22 mouse cellular contexts compared by ENCODE assay signal in the genomic region with DNA sequence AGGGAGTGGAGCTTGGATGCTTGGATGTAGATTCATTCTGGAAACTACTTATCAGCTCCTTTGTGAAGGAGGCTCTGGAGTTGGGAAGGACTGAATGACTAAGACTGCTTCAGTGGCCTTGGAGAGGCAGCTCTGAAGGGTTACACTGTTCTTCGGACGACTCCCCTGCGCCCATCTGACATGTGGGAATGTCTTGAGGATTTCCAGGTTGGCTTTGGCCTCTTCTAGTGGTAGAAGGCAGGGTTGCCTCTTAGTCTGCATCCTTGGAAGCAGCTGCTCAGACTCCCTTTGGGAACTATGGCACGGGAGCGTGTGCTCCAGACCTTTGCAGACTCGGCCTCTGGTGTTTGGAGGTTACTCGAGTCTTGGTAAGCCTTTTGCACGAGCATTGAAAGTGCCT. TPM values are rescaled to one million over a fixed set of nuclear protein-coding genes. Genes with fewer than 3 reads are reported as not detected.
DNase-seq lines count a peak whose midpoint lies in the region; ATAC-seq and TF ChIP-seq lines count a peak whose summit lies in the region.
"Had no signal": no experiment of that assay in that cellular context is flagged by ENCODE, and none has a peak within 500 bp of the region (broad histone marks: within the 10 kb centered on the region; RNA-seq: fewer than 3 reads in every experiment).

No protein-coding gene starts in this region.

- H3K4me3 ChIP-seq in intestine, embryonic 15.5 days (replicated peaks): no peak overlapping the region
- no peak overlapping the region for H3K4me3 ChIP-seq in intestine, embryonic 16.5 days (ENCODE audit: low read length)
- no peak overlapping the region for H3K4me3 ChIP-seq in liver, embryonic 14.5 days (ENCODE audit: insufficient read depth in 1 of 2, low read depth in 2 of 2, low read length in 2 of 2)
- H3K4me3 ChIP-seq in kidney, adult 2 months (ENCODE audit: insufficient read depth, low read depth, low read length): no peak overlapping the region
- H3K4me3 ChIP-seq: embryonic facial prominence, embryonic 10.5 days; forebrain, embryonic 10.5 days; gastrocnemius, adult 2 months; heart, embryonic 10.5 days; hindbrain, embryonic 12.5 days had no signal

- H3K4me2 ChIP-seq in intestine, embryonic 15.5 days (replicated peaks): no peak overlapping the region
- no peak overlapping the region for H3K4me2 ChIP-seq in intestine, embryonic 16.5 days (ENCODE audit: low read depth, low read length)
- peak overlapping the region; percentile 6; the same call in 1 of the 2 replicates for H3K4me2 ChIP-seq in liver, embryonic 14.5 days (ENCODE audit: low read depth)
- H3K4me2 ChIP-seq: hindbrain, embryonic 12.5 days had no signal

- DNase-seq in ovary, adult 18-20 months (ENCODE audit: low spot score): peak; percentile 19
- no peak for DNase-seq in ovary, postnatal 14 days (ENCODE audit: low spot score)
- DNase-seq in liver, embryonic 14.5 days (ENCODE audit: low read depth in 3 of 3, low spot score in 3 of 3): no peak
- DNase-seq in testis, postnatal 14 days (ENCODE audit: low spot score): peak; percentile 77
- DNase-seq in kidney, adult 2 months: no peak
- DNase-seq: adrenal gland, adult 8-10 months; adrenal gland, postnatal 36 days; cerebellum, adult 2 months; cerebellum, postnatal 10 days; gastrocnemius, adult 2 months; gastrocnemius, postnatal 25 days; heart, postnatal 10 days; heart, postnatal 4 days had no signal

- no peak for TF ChIP-seq CTCF in liver, embryonic 14.5 days (IDR thresholded peaks at IDR 0.05; ENCODE audit: low read depth)
- TF ChIP-seq CTCF in kidney, adult 2 months (conservative IDR thresholded peaks at IDR 0.05; ENCODE audit: insufficient read depth, insufficient read length, low read depth, low read length): no peak

- TF ChIP-seq EP300 in liver, embryonic 14.5 days (IDR thresholded peaks at IDR 0.05; ENCODE audit: low read depth): no peak

- no peaks in the 10 kb centered on the region for H3K36me3 ChIP-seq in intestine, embryonic 15.5 days
- H3K36me3 ChIP-seq in intestine, embryonic 16.5 days (ENCODE audit: control insufficient read depth, insufficient read depth, low read length): no peaks in the 10 kb centered on the region
- no peaks in the 10 kb centered on the region; the same call in 1 of the 2 replicates for H3K36me3 ChIP-seq in liver, embryonic 14.5 days (replicated peaks; ENCODE audit: control insufficient read depth, insufficient read depth, low read depth)
- no peaks in the 10 kb centered on the region for H3K36me3 ChIP-seq in kidney, adult 2 months (ENCODE audit: control insufficient read depth, insufficient read depth, low read length)
- H3K36me3 ChIP-seq: heart, embryonic 10.5 days; hindbrain, embryonic 12.5 days had no signal

- TF ChIP-seq POLR2A in kidney, adult 2 months (IDR thresholded peaks at IDR 0.05; ENCODE audit: low read depth, low read length): no peak

- H3K27me3 ChIP-seq in intestine, embryonic 15.5 days (replicated peaks): no peaks in the 10 kb centered on the region
- no peaks in the 10 kb centered on the region for H3K27me3 ChIP-seq in intestine, embryonic 16.5 days (replicated peaks; ENCODE audit: control insufficient read depth, insufficient read depth, low read length)
- no peaks in the 10 kb centered on the region for H3K27me3 ChIP-seq in liver, embryonic 14.5 days (ENCODE audit: control insufficient read depth, insufficient read depth, low read length)
- no peaks in the 10 kb centered on the region for H3K27me3 ChIP-seq in kidney, adult 2 months (replicated peaks; ENCODE audit: control insufficient read depth, insufficient read depth, low read length)
- H3K27me3 ChIP-seq: CH12.LX; hindbrain, embryonic 12.5 days had no signal

- H3K9me3 ChIP-seq in intestine, embryonic 15.5 days: no peaks in the 10 kb centered on the region
- no peaks in the 10 kb centered on the region for H3K9me3 ChIP-seq in intestine, embryonic 16.5 days (ENCODE audit: control insufficient read depth, low read length)
- H3K9me3 ChIP-seq in liver, embryonic 14.5 days (ENCODE audit: control insufficient read depth, low read length): no peaks in the 10 kb centered on the region
- H3K9me3 ChIP-seq: embryonic facial prominence, embryonic 10.5 days; forebrain, embryonic 10.5 days; heart, embryonic 10.5 days; hindbrain, embryonic 12.5 days had no signal

- ATAC-seq in intestine, embryonic 15.5 days: peak; percentile 36; the same call in 1 of the 2 replicates
- no peak for ATAC-seq in intestine, embryonic 16.5 days
- ATAC-seq in liver, embryonic 14.5 days (ENCODE audit: insufficient read depth): no peak
- no peak for ATAC-seq in erythroid progenitor cell, adult 5-6 weeks (replicated peaks; ENCODE audit: low FRiP score, poor library complexity, severe bottlenecking)
- ATAC-seq: forebrain, embryonic 14.5 days had no signal

- no peak overlapping the region for H3K27ac ChIP-seq in intestine, embryonic 15.5 days
- H3K27ac ChIP-seq in intestine, embryonic 16.5 days (ENCODE audit: low read length): no peak overlapping the region
- H3K27ac ChIP-seq in liver, embryonic 14.5 days: no peak overlapping the region
- no peak overlapping the region for H3K27ac ChIP-seq in kidney, adult 2 months (ENCODE audit: insufficient read depth, low read depth, low read length)
- H3K27ac ChIP-seq: embryonic facial prominence, embryonic 10.5 days; forebrain, embryonic 10.5 days; gastrocnemius, adult 2 months; heart, embryonic 10.5 days; hindbrain, embryonic 12.5 days had no signal

- WGBS in intestine, embryonic 15.5 days: 60% methylated on average over 8 of the region's 8 CpGs
- 62% methylated on average over 8 of the region's 8 CpGs for WGBS in intestine, embryonic 16.5 days
- WGBS in liver, embryonic 14.5 days (ENCODE audit: insufficient replicate concordance): 71% methylated on average over 8 of the region's 8 CpGs
- 73% methylated on average over 8 of the region's 8 CpGs for WGBS in kidney, adult 2 months

- H3K4me1 ChIP-seq in intestine, embryonic 15.5 days (replicated peaks): peaks cover 6% of the 10 kb centered on the region
- peaks cover 9% of the 10 kb centered on the region; the same call in 1 of the 2 replicates for H3K4me1 ChIP-seq in intestine, embryonic 16.5 days (ENCODE audit: control insufficient read depth, insufficient read depth, low read length)
- peaks cover 33 to 46% of the 10 kb centered on the region in 2 experiments for H3K4me1 ChIP-seq in liver, embryonic 14.5 days (replicated peaks; ENCODE audit: control insufficient read depth in 2 of 2, insufficient read depth in 2 of 2, low read length in 1 of 2)
- no peaks in the 10 kb centered on the region for H3K4me1 ChIP-seq in kidney, adult 2 months (ENCODE audit: control insufficient read depth, insufficient read depth, low read length)

- no peak overlapping the region for H3K9ac ChIP-seq in intestine, embryonic 15.5 days
- no peak overlapping the region for H3K9ac ChIP-seq in intestine, embryonic 16.5 days (ENCODE audit: low read depth, low read length)
- no peak overlapping the region for H3K9ac ChIP-seq in liver, embryonic 14.5 days (replicated peaks)
- H3K9ac ChIP-seq: hindbrain, embryonic 12.5 days had no signal

RNA-seq across cellular contexts. Expression of a gene that starts 10.4 kb away (rescaled TPM):
- polyA plus RNA-seq in intestine, embryonic 15.5 days (2015; fragmentation: Nextera tagmentation; extraction: Ambion mirVana): 29.7 and 31.6 TPM in 2 replicates
- polyA plus RNA-seq in intestine, embryonic 16.5 days (2015; fragmentation: Nextera tagmentation; extraction: Ambion mirVana): 21.5 and 25.2 TPM in 2 replicates
- 8.4 and 9.2 TPM in 2 replicates for polyA plus RNA-seq in liver, embryonic 14.5 days (2012; rRNA removed)
- polyA plus RNA-seq in liver, embryonic 14.5 days (2014; fragmentation: Nextera tagmentation; extraction: Ambion mirVana): 9.0 and 10.5 TPM in 2 replicates
- 1.8 and 3.4 TPM in 2 replicates for total RNA-seq in erythroid progenitor cell, adult 5-6 weeks (2015; ENCODE audit: low replicate concordance)
- total RNA-seq in erythroid progenitor cell, adult 5-6 weeks (2017; ENCODE audit: low replicate concordance): 1.2 and 5.3 TPM in 2 replicates
- 19.1 and 23.7 TPM in 2 replicates for polyA plus RNA-seq in kidney, adult 2 months (2012; rRNA removed)

Comparison
In these comparisons a context has a peak if more than half of its experiments do, and no peak if none do; other contexts are left out.
1. DNase-seq: peak in ovary, adult 18-20 months (single experiment) and testis, postnatal 14 days (single experiment); none in ovary, postnatal 14 days (single experiment), liver, embryonic 14.5 days (0 of 3) and kidney, adult 2 months (single experiment).